Mouse (Mus musculus) neural tube, embryonic 13.5 days (tissue): Measurements from ENCODE around the gene Tldc2. TPM values are rescaled to one million over a fixed set of nuclear protein-coding genes. Genes with fewer than 3 reads are reported as not detected.

Source experiments
- ATAC-seq: fragments of 200-750 bp; cut with Nextera tagmentation; 2 replicates; pipeline ENCODE4 v1.8.0; 2017; ENCODE audit warnings: low read depth, mild to moderate bottlenecking, moderate TSS enrichment, moderate library complexity
- H3K27ac ChIP-seq: fragments of 300-500 bp; sonication (generic); replicated peaks from 2 replicates; pipeline ENCODE4 v1.5.1; 2015; ENCODE audit warnings: moderate library complexity, mild to moderate bottlenecking, inconsistent platforms
- H3K27me3 ChIP-seq: fragments of 300-500 bp; sonication (generic); 2 replicates; pipeline ENCODE4 v1.6.1; 2015; ENCODE audit warnings: mild to moderate bottlenecking, inconsistent platforms
- H3K36me3 ChIP-seq: fragments of 300-500 bp; sonication (generic); 2 replicates; pipeline ENCODE4 v1.6.1; 2015; ENCODE audit warnings: mild to moderate bottlenecking, inconsistent platforms
- H3K4me1 ChIP-seq: fragments of 300-500 bp; sonication (generic); replicated peaks from 2 replicates; pipeline ENCODE4 v1.6.1; 2015; ENCODE audit warnings: inconsistent platforms
- H3K4me2 ChIP-seq: fragments of 300-500 bp; sonication (generic); 2 replicates; pipeline ENCODE4 v1.6.1; 2015; ENCODE audit warnings: inconsistent platforms, mild to moderate bottlenecking, moderate library complexity
- H3K4me3 ChIP-seq: fragments of 300-500 bp; sonication (generic); 2 replicates; pipeline ENCODE4 v1.5.1; 2015; ENCODE audit warnings: mild to moderate bottlenecking, inconsistent platforms
- H3K9ac ChIP-seq: fragments of 300-500 bp; sonication (generic); 2 replicates; pipeline ENCODE4 v1.6.1; 2015; ENCODE audit warnings: moderate library complexity, mild to moderate bottlenecking, inconsistent platforms
- H3K9me3 ChIP-seq: fragments of 300-500 bp; sonication (generic); 2 replicates; pipeline ENCODE4 v1.6.1; 2016; ENCODE audit warnings: inconsistent platforms
- WGBS: fragments of 180-500 bp; shearing (Covaris S2); methylation state at CpG from one replicate; pipeline ENCODE4 v1.1.7; 2015; 5-methylcytosine and 5-hydroxymethylcytosine counted together
- polyA plus RNA-seq: library from polyadenylated mRNA; unstranded; fragments of >200 nt; fragmentation: Nextera tagmentation; extraction: Ambion mirVana; gene quantifications from 2 replicates; pipeline ENCODE4 v1.2.1, GENCODE M21; 2015

Gene Tldc2
- polyA plus RNA-seq, 1 experiment from 2014 or later, result not detected

DNA sequence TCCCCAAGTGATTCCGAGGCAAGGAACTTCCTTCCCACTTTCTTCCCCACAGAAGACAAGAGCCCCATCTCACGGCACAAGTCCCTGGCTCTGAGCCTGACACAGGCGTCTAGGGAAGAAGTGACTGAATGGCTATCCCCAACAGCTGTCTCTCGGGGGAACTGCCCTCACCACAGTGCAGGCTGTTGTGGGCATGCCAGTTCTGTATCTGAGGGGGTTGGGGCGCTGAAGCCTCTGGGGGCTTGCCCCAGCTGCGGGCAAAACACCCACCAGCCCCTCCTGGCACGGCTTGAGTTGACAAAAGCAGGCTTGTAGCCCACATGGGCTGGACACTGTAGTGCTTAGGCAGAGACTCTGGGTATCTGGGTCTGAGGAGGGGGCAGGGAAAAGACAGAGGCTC lies 22.7 kb upstream of the Tldc2 start:
- Histone ChIP-seq H3K4me2 (no peak overlapping the region), H3K27ac (peak overlapping the region; percentile 62; the same call in 1 of the 2 replicates), H3K27me3 (no peaks in the 10 kb centered on the region), H3K36me3 (peaks cover 21% of the 10 kb centered on the region), H3K4me1 (peaks cover 88% of the 10 kb centered on the region), H3K4me3 (no peak overlapping the region), H3K9me3 (no peaks in the 10 kb centered on the region), H3K9ac (peak overlapping the region; percentile 36; the same call in 1 of the 2 replicates)
- WGBS, result 46% methylated on average over 7 of the region's 7 CpGs
- peak; percentile 45; the same call in 1 of the 2 replicates for ATAC-seq

DNA sequence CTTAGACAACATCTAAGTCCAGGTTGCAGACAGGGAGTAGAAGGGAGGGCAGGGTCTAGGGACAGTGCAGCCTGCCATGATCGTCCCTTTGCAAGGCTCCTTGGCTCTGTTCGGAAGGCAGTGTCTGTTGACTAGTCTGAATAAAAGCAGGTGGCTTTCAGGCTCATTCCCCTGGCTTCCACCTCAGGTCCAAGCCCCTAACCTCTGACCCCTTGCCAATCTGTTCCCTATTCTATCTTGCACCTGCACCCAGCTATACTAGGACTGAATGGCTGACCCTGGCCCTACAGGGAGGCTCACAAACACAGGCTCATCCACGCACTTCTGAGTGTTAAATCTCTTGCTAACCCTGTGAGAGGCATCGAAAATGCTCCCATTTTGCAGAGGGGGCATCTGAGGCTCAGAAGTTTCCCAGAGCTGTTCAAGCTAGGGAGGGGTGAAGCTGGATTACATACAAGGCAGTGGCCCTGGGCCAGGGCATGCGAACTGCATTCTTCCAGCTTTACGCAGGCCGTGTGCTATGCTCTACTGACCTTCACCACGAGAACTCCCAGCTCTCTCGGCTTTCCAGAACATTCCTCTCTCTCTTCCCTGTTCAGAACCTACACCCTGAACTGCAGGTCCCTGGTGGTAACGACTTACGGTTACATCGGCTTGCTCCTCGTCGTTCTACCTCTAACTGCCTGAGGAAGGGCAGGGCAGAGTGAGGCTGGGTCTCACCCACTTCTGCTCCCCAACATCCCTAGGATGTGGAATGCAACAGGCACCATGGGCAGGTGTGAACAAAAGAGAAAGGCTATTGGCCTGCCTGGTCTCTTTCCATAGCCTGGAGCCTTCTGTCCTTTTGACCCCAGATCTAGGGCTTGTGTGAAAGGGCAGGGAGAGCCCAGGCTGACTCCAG lies 21.6 kb upstream of the Tldc2 start:
- Histone ChIP-seq H3K4me2 (no peak overlapping the region), H3K9ac (peak overlapping the region; percentile 36; the same call in 1 of the 2 replicates), H3K27me3 (no peaks in the 10 kb centered on the region), H3K36me3 (peaks cover 11% of the 10 kb centered on the region), H3K4me3 (no peak overlapping the region), H3K9me3 (no peaks in the 10 kb centered on the region), H3K27ac (peak overlapping the region; percentile 62; the same call in 1 of the 2 replicates), H3K4me1 (peaks cover 89% of the 10 kb centered on the region)
- ATAC-seq, result no peak
- WGBS, result 76% methylated on average over 14 of the region's 14 CpGs

DNA sequence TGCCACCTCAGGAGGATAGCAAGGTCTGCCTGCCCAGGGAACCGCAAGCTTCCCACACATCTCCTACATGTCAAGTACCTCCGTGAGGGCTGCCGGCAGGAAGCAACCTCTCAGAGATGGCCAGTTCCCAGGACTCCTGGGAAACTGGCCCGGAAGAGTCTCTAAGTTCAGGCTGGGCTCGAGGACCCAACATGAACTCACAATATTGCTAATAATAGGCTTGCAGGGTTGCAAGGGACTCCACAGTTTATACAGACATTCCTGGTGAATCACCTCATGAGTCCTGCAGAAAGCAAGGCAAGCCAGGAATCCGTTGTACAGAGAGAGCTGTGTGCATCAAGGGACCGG lies 21.0 kb upstream of the Tldc2 start:
- Histone ChIP-seq H3K9me3 (no peaks in the 10 kb centered on the region), H3K36me3 (peaks cover 6% of the 10 kb centered on the region; the same call in 1 of the 2 replicates), H3K27me3 (no peaks in the 10 kb centered on the region), H3K4me3 (no peak overlapping the region), H3K4me2 (no peak overlapping the region), H3K27ac (no peak overlapping the region), H3K4me1 (peaks cover 92% of the 10 kb centered on the region), H3K9ac (no peak overlapping the region)
- WGBS, result 81% methylated on average over 7 of the region's 7 CpGs
- no peak for ATAC-seq

DNA sequence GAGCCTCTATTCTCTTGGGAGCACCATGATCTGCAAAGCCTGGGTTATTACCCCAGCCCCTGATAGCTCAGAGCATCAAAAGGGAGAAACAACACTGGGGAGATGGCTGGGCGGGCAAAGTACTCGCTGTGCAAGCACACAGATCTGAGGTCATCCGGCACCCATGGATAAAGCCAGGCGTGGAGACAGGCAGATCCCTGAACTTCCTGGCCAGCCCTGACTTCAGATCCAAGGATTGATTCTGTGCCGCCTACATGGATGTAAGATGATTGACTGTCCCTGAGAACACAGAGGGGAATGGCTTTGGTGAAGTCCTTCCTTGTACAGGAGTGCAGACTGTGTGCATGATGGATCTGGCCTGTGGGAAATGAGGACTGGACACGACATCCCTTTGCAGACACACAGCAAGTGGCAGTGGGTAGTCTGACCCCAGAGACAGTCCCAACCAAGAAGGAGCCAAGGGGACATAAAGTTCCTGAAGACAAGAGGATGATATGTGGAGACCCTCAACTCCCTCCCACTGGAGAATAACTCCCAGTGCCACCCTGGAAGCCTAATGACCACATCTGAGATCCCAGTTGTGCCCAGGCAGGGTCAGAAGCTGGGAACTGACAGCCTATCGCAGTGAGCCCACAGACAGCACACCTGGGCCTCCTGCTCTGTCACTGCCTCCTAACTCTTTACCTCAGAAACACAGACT lies 20.0 kb upstream of the Tldc2 start:
- 65% methylated on average over 7 of the region's 7 CpGs for WGBS
- H3K9ac ChIP-seq, result peak overlapping the region; percentile 3; the same call in 1 of the 2 replicates
- ATAC-seq, result no peak
- H3K4me1 ChIP-seq, result peaks cover 97% of the 10 kb centered on the region
- H3K4me2 ChIP-seq, result no peak overlapping the region
- no peaks in the 10 kb centered on the region for H3K9me3 ChIP-seq
- H3K27me3 ChIP-seq, result no peaks in the 10 kb centered on the region
- H3K4me3 ChIP-seq, result no peak overlapping the region
- H3K36me3 ChIP-seq, result no peaks in the 10 kb centered on the region
- H3K27ac ChIP-seq, result no peak overlapping the region

DNA sequence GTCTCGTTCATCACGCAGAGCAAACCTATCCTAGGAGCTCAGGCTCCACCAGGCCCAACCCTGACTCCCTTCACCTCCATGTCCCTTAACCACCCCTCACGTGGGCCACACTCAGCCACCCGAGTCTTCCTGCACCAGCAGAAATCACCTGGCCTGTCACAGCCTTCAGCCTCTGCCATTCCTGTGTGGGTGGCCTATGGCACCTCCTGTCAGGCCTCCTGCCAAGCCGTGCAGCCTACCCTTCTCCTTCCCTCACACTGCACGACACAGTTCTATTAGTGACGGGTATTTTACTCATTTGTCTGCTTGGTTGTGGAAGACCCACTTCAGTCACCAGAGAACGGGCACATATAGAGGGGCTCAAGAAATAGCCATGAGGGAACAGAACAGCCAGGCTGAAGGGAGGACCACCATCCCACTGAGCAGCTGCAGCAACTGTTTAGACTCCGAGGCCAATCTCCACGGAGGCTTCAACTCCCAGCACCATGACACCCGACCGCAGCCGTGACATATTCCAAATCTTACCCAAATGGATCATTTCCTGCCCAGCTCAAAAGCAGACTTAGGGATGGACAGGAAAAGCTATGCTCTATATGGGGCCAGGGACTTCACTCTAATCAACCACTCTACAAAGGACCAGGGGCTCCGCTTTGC lies 18.0 kb upstream of the Tldc2 start:
- H3K9ac ChIP-seq, result peak overlapping the region; percentile 35; the same call in 1 of the 2 replicates
- H3K4me2 ChIP-seq, result 0 out of 2 replicates have a peak overlapping the region, but pooled peaks have one; percentile 8
- H3K36me3 ChIP-seq, result peaks cover 13% of the 10 kb centered on the region; the same call in 1 of the 2 replicates
- H3K27ac ChIP-seq, result peak overlapping the region; percentile 83
- 66% methylated on average over 14 of the region's 14 CpGs for WGBS
- no peaks in the 10 kb centered on the region for H3K27me3 ChIP-seq
- no peak overlapping the region for H3K4me3 ChIP-seq
- no peaks in the 10 kb centered on the region for H3K9me3 ChIP-seq
- ATAC-seq, result no peak
- H3K4me1 ChIP-seq, result peaks cover 97% of the 10 kb centered on the region

DNA sequence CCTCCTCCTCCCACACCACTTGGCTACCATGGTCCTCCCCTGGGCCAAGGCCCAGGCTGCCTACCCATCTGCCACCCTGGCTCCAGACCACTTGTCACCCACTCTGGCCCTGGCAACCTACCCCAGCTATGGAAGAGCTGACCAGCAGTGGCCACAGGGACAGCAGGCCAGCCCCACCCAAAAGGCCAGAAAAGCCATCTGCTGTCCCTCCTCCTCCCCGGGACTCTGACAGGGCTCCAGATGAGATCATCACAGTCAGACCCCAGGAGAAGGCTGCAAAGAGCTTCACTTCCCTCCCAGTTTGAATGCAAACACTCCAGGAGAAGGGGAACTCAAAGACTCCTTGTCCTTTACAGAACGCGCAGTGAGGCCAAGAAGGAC lies 17.5 kb upstream of the Tldc2 start:
- 58% methylated on average over 3 of the region's 3 CpGs for WGBS
- H3K4me2 ChIP-seq, result peak overlapping the region; percentile 8; the same call in 1 of the 2 replicates
- peak overlapping the region; percentile 83 for H3K27ac ChIP-seq
- peak overlapping the region; percentile 35; the same call in 1 of the 2 replicates for H3K9ac ChIP-seq
- no peaks in the 10 kb centered on the region for H3K9me3 ChIP-seq
- no peak overlapping the region for H3K4me3 ChIP-seq
- peaks cover 13% of the 10 kb centered on the region; the same call in 1 of the 2 replicates for H3K36me3 ChIP-seq
- ATAC-seq, result no peak
- no peaks in the 10 kb centered on the region for H3K27me3 ChIP-seq
- H3K4me1 ChIP-seq, result peaks cover 97% of the 10 kb centered on the region

DNA sequence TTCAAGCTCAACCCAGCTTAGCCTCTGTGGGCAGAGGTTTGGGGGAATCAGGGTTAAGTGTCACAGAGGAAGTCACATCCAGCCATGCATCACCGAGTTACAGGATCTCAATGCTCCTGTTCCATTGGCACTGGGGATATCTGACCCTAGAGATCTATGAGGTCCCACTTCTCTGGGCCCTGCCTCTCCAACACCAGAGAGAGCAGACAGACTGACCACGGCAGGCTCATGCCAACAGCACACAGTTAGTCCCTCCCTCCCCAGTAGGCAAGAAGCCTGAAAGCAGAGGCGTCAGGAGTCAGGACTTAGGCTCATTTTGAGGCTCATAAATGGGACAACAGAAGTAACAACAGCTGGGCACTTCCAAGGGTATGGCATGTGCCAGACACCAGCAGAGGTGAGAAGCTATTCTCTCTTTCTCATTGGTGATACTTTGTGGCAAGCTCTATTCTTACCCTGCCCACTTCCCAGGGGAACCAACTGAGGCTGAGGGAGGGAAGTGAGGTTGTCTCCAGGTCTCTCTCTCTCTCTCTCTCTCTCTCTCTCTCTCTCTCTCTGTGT lies 17.0 kb upstream of the Tldc2 start:
- 43% methylated on average over 3 of the region's 3 CpGs for WGBS
- H3K9me3 ChIP-seq, result no peaks in the 10 kb centered on the region

DNA sequence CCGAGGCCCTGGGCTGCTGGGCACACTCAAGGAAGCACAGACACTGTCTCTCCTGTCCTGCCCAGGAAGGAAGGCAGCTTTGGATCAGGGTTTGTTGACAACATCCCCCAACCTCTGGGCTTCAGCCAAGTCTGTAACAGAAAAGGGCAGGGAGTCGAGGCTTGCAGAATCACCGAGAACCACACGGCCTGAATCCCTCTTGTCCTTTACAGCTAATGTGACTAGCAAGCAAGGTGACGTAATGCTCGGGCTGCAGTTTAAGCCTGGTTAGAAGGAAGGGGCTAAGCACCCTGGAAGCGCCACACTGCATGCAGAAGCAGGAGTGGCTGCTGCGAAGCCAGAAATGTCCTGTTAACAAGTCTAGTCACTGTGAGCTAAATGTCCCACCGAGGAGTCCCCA lies 16.5 kb upstream of the Tldc2 start:
- Histone ChIP-seq H3K27me3 (no peaks in the 10 kb centered on the region), H3K4me2 (peak overlapping the region; percentile 6; the same call in 1 of the 2 replicates), H3K27ac (peak overlapping the region; percentile 83), H3K9ac (peak overlapping the region; percentile 35; the same call in 1 of the 2 replicates), H3K36me3 (peaks cover 13% of the 10 kb centered on the region; the same call in 1 of the 2 replicates), H3K4me1 (peaks cover 97% of the 10 kb centered on the region), H3K4me3 (no peak overlapping the region), H3K9me3 (no peaks in the 10 kb centered on the region)
- no peak for ATAC-seq
- 49% methylated on average over 8 of the region's 9 CpGs for WGBS

More for the DNA sequence above, 17.0 kb upstream of the Tldc2 start:
- Histone ChIP-seq H3K4me3 (no peak overlapping the region), H3K4me1 (peaks cover 97% of the 10 kb centered on the region), H3K9ac (peak overlapping the region; percentile 35; the same call in 1 of the 2 replicates), H3K27me3 (no peaks in the 10 kb centered on the region), H3K4me2 (peak overlapping the region; percentile 8; the same call in 1 of the 2 replicates), H3K36me3 (peaks cover 13% of the 10 kb centered on the region; the same call in 1 of the 2 replicates), H3K27ac (peak overlapping the region; percentile 83)
- ATAC-seq, result no peak

DNA sequence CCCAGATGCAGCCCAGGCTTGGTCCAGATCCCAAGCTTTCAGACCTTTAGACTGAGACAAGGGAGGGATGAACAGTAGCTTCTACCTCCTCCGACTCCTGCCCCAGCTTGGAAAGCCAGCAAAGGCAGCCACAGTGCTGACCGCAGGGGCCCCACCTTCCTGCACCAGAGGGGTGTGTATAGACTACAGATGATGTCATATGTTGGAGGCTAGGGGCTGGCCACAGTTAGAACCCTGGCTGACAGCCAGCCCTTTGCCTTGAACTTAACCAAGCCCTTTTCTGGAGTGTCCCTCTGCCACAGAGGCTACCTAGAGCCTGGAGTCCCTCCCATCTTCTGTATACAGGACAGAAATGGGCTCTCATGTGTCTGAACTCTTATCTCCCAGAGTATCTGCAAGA lies 15.3 kb upstream of the Tldc2 start:
- Histone ChIP-seq H3K4me2 (no peak overlapping the region), H3K9ac (peak overlapping the region; percentile 35; the same call in 1 of the 2 replicates), H3K36me3 (peaks cover 13% of the 10 kb centered on the region; the same call in 1 of the 2 replicates), H3K27ac (peak overlapping the region; percentile 83), H3K4me1 (peaks cover 99% of the 10 kb centered on the region), H3K9me3 (no peaks in the 10 kb centered on the region), H3K4me3 (no peak overlapping the region), H3K27me3 (no peaks in the 10 kb centered on the region)
- WGBS, result 65% methylated on average over 2 of the region's 2 CpGs
- no peak for ATAC-seq

DNA sequence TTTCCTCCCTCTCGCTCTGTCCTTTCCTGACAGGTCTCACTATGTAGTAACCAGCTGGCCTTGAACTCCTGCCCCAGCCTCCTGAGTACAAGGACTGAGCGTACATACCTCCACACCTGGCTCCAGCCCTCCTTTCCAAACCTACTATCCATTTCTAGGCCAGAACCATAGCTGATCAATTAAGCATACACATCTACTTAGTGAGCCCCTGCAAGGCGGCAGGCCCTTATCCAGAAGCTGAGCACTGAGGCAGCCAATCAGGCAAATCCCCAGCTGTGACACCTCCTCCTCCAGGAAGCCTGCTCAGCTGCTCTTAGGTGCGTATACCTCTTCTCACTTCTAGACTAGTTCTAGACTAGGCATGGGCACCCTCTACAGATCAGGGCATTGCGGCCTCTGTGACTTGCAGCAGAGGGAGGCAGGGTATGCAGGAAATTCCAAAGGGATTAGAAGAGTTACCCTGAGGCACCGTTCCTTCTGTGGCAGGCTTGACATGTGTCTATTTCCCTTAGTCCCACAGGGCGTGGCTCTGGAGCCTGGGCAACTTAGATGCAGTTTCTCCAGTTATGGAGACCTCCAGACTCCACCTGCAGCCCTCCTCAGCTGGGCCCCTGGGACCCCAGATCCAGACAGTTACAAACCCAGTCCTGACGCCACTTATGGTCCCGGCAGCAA lies 14.4 kb upstream of the Tldc2 start:
- peak overlapping the region; percentile 83; the same call in 1 of the 2 replicates for H3K27ac ChIP-seq
- 83% methylated on average over 9 of the region's 9 CpGs for WGBS

More for the DNA sequence above, 14.4 kb upstream of the Tldc2 start:
- H3K4me3 ChIP-seq, result no peak overlapping the region
- ATAC-seq, result no peak
- H3K9me3 ChIP-seq, result no peaks in the 10 kb centered on the region
- no peaks in the 10 kb centered on the region for H3K27me3 ChIP-seq
- H3K36me3 ChIP-seq, result peaks cover 13% of the 10 kb centered on the region; the same call in 1 of the 2 replicates
- no peak overlapping the region for H3K9ac ChIP-seq
- no peak overlapping the region for H3K4me2 ChIP-seq
- peaks cover 99% of the 10 kb centered on the region for H3K4me1 ChIP-seq
